Mouse (Mus musculus): ENCODE data around the gene Serhl. TPM values are rescaled to one million over a fixed set of nuclear protein-coding genes. Genes with fewer than 3 reads are reported as not detected.

Gene Serhl
- total RNA-seq, 2 experiments from 2014 or later: 8.4 to 9.4 TPM

DNA sequence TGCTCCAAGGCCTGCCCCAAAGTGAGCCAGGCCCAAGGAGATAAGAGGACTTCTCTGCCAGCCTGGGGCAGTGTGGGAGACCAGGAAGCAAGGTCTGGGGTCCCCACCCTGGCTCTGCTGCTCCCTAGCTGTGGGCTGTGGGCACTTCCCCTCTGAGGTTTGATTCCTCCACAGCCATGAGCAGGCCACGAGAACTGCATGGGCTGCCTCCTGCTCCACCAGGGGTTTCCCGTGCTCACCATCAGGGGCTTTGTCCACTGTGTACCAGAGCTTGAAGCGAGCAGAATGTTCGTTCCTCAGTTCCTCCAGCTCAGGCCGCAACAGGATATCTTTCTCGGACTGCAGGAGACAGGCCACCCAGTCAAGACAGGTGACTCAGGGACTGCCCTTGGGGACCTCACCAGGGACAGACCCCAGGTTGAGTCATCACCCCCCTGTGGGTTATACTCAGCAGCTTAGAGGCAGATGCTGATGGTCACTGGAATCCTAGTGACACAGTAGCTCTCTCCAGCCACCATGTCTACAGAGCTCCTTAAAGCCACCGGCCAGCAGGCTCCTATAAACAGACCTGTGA, 69.4 kb downstream of the Serhl start:
- DNase-seq (ENCODE audit: extremely low spot score in 1 of 2, low spot score in 1 of 2): no peak

DNA sequence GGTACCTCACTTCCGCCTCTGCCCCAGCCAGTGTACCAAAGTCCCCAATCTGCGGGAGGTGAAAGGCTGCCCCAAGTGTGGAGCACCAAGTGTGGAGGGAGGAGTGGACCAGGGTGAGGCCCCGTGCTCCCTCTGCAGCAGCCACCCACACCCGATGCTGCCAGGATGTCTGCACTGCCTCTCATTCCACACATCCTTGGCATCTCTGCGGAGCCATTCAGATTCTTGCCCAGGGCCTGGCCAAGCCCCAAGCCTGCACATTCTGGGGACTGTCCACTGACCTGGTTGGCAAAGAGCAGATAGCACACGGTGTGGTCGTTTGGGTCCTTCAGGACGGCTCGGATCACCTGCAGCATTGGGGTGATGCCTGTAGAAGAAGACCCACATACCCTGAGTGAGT, 70.5 kb downstream of the Serhl start:
- no peak for DNase-seq (ENCODE audit: extremely low spot score in 1 of 2, low spot score in 1 of 2)

GRCm38 (mm10) chr15:83160561-83160960, 71.3 kb downstream of the Serhl start:
- no peak for DNase-seq (ENCODE audit: extremely low spot score in 1 of 2, low spot score in 1 of 2)

DNA sequence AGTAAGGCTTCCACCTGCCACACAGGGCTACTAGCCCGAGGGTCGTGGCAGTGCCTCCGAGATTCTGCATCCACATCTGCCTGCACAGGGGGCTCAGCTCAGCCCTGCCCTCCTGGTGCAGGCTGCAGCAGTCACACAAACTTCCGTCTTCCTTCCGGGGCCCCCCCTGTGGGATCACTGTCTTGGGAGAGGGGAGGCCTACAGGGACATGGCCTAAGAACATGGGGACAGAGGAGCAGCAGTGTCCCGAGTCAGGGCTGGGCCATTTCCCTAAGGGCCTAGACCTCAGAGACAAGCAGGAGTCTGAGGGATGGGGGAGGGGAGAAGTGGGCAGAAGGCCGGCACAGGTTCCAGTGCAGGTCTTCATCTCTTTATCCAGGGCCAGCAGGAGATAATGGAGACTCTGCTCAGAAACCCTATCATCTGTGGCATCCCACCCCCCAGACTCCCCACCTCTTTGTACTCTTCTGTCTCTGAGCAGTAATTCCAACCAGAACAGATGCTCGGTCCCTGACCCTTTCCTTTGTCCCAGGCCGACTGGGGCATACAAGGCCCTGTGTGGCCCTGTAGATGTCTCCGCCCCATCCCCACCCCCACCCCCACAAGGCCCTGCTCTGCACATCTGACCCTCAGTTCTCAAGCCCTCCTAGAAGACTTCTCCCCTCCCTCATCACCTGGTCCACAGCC, 71.9 kb downstream of the Serhl start:
- no peak for DNase-seq (ENCODE audit: extremely low spot score in 1 of 2, low spot score in 1 of 2)

DNA sequence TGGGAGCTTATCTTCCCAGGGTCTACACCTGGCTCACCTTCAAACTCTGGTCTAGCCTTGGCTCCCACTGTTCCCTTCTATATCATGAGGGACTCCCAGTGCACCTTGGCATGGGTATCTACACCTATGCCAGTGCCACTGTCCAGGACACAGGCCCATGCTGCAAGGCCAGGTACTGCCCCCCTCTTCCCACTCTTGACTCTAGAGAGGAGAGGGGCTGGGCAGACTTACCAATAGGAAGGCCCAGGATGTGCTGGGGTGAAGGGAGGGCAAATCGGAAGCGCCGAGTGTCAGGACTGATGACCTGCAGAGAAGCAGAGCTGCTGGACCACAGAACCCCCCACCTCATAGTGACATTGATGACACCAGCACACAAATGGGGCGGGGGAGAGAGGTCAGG, 72.7 kb downstream of the Serhl start:
- DNase-seq (ENCODE audit: extremely low spot score in 1 of 2, low spot score in 1 of 2): no peak

DNA sequence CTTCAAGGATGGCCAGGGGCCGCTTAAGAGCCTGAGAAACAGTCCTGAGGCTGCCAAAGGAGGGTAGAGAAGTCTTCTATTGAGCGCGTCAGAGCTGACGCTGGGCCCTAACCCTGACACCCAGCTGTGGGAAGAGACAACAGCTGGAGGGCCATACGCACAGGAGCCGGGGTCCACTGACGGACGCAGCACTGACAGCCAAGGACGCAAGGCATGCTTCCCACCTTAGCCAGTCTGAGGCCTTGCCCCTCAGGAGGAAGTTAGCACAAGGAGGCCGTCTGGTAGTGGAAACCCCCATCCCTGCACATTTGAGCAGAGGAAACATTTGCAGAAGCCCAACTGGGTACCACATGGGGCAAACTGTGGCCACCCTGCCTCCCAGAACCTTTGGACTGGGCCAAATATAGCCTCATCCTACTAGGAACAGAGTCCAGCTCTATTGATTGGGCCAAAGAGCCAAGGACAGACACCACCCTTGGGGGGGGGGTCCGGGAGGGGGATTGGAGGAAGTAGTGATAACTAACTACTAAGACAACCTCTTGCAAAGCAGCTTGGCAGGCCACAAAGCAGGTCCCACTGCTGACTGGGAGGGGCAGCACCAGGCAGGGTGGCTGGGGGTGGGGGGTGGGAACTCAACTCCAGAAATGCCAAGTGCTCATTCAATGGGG, 73.6 kb downstream of the Serhl start:
- DNase-seq (ENCODE audit: extremely low spot score in 1 of 2, low spot score in 1 of 2): no peak

- DNase-seq (ENCODE audit: extremely low spot score in 1 of 2, low spot score in 1 of 2): no peak
Observed at GRCm38 (mm10) chr15:83164971-83165471, 75.7 kb downstream of the Serhl start.

- no peak for DNase-seq (ENCODE audit: extremely low spot score in 1 of 2, low spot score in 1 of 2)
Observed at GRCm38 (mm10) chr15:83165526-83166315, 76.4 kb downstream of the Serhl start.

Other genes starting within 250 kb of the Serhl start
- 100 to 1,000 TPM; 213 TPM for gene Tcf20, start 101.6 kb upstream of the Serhl start, total RNA-seq (2021)
- gene Nfam1, start 56.2 kb upstream of the Serhl start, total RNA-seq (2021): 1 to 10 TPM; 2.5 to 2.7 TPM
- 100 to 1,000 TPM; 144 to 161 TPM for gene Rrp7a, start 33.3 kb downstream of the Serhl start, total RNA-seq (2021)
- 10 to 100 TPM; 88.1 to 89.3 TPM for gene Poldip3, start 59.9 kb downstream of the Serhl start, total RNA-seq (2021)
- 10 to 100 TPM; 59.9 to 62.0 TPM for gene Cyb5r3, start 83.1 kb downstream of the Serhl start, total RNA-seq (2021)
- gene A4galt, start 162.3 kb downstream of the Serhl start, total RNA-seq (2021): 1 to 10 TPM; 2.3 to 2.8 TPM